Mouse (Mus musculus) forebrain, embryonic 10.5 days (tissue): ENCODE results near the gene Nat8f2. TPM values are rescaled to one million over a fixed set of nuclear protein-coding genes. Genes with fewer than 3 reads are reported as not detected.
"Not testable (repeated sequence)": the region's sequence is repeated elsewhere in the genome, so short reads cannot be mapped to it uniquely, and the experiment has no call there.

Experiments
- DNase-seq: peaks from one replicate; pipeline ENCODE4 v3.0.0-alpha.2; 2017; ENCODE audit warnings: low spot score; ENCODE audit errors: extremely low spot score
- H3K27ac ChIP-seq: fragments of 300-500 bp; sonication (generic); 2 replicates; pipeline ENCODE4 v1.5.1; 2016; ENCODE audit warnings: mild to moderate bottlenecking
- H3K27me3 ChIP-seq: fragments of 300-500 bp; sonication (generic); 2 replicates; pipeline ENCODE4 v1.6.1; 2016; ENCODE audit warnings: mild to moderate bottlenecking; ENCODE audit not compliant: poor library complexity, severe bottlenecking
- H3K36me3 ChIP-seq: fragments of 300-500 bp; sonication (generic); replicated peaks from 2 replicates; pipeline ENCODE4 v1.6.1; 2016; ENCODE audit warnings: mild to moderate bottlenecking, moderate library complexity
- H3K4me1 ChIP-seq: fragments of 300-500 bp; sonication (generic); 2 replicates; pipeline ENCODE4 v1.6.1; 2016
- H3K4me3 ChIP-seq: fragments of 300-500 bp; sonication (generic); 2 replicates; pipeline ENCODE4 v1.5.1; 2016; ENCODE audit warnings: mild to moderate bottlenecking, moderate library complexity
- H3K9me3 ChIP-seq: fragments of 300-500 bp; sonication (generic); 2 replicates; pipeline ENCODE4 v1.6.1; 2016; ENCODE audit warnings: mild to moderate bottlenecking, moderate library complexity
- WGBS: fragments of 180-500 bp; shearing (Covaris S2); methylation state at CpG from one replicate; pipeline ENCODE4 v1.1.7; 2016; 5-methylcytosine and 5-hydroxymethylcytosine counted together
- polyA plus RNA-seq: library from polyadenylated mRNA; unstranded; fragments of >200 nt; fragmentation: Nextera tagmentation; extraction: Ambion mirVana; gene quantifications from 2 replicates; pipeline ENCODE4 v1.2.1, GENCODE M21; 2016

The Nat8f2 gene
- polyA plus RNA-seq, 1 experiment from 2014 or later = not detected

DNA sequence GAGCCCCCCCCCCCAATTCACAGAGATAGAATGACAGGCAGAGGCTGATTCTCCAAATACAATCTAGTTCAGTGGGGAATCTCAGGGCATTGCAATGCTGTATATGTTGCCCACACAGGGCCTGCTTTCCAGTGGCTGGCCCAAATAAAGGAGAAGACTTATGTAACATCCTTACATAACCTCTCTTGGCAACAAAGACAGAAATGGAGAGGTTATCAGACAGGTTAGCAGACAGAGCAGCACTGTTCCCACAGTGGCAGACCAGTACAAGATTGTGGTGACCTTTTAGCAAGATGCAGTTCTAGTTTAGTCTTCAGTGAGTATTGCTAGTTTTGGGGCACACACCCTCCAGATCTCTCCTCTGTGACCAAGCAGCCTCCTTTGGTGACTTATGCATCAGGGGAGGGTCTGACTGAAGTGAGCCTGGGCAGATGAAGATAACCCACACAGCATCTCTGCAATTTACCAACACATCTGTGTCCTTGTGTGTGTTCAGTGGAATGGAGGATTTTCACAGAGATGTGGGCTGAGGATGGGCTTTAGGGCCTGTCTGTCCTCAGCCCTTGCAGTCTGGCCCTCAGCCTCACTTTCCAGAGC is 34.4 kb downstream of the Nat8f2 start:
- H3K27ac ChIP-seq, DNase-seq, H3K36me3 ChIP-seq, H3K4me3 ChIP-seq, H3K9me3 ChIP-seq, H3K27me3 ChIP-seq: not testable (repeated sequence)
- peaks cover 21% of the 10 kb centered on the region for H3K4me1 ChIP-seq

DNA sequence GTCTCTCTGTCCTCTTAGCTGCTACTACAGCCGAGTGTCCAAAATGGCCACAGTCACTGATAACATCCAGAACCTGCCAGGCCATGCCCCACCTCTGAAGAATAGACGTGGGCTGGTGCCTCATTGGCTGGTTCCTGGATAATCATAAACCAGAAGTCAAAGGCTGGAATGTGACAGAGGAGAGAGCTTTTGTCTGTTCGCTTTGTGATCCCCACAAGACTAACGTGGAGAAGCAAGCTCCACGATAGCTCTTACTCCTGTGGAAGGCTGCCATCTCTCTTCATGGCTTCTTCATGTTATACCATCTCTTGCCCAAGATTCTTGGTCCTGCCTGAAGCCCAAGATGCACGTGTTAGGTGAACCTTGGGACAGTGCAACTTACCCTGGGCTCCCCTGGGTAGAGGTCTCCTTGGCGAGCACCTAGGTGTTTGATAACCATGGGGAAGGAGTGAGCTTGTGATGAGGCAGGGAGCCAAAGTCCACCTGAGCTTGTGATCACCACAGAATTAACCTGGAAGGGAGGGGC is 37.1 kb downstream of the Nat8f2 start, which contains the start of gene Nat8:
Gene Nat8 (minus strand): TSS at position 287 of the 526 bp plus-strand sequence.
- 90% methylated on average over 7 of the region's 7 CpGs for WGBS
- Histone ChIP-seq H3K4me1 (no peaks in the 10 kb centered on the region), H3K9me3 (no peaks in the 10 kb centered on the region), H3K4me3 (no peak within 1 kb of the TSS), H3K27ac (no peak within 1 kb of the TSS), H3K27me3 (no peaks in the 10 kb centered on the region), H3K36me3 (no peaks in the 10 kb centered on the region)
- DNase-seq = no peak

DNA sequence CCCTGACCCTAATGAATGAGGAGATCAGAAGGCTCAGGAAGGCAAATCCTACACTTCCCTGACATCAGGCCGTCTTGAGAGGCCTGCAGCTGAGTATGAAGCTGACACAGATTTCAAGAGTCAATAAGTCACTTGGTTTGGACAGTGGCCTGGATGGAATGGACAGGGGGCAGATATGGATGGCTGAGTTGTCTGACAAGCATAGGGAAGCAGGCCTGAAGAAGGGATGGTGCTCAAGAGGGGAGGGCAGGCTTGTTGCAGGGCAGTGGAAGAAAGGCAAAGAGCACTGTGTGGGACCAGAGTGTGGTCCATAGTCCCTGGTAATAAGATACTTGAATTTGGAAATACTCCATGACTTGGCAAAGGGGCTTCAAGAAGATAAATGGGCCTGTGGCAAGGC is 39.5 kb downstream of the Nat8f2 start:
- Histone ChIP-seq H3K9me3 (no peaks in the 10 kb centered on the region), H3K4me1 (no peaks in the 10 kb centered on the region), H3K4me3 (no peak overlapping the region), H3K36me3 (no peaks in the 10 kb centered on the region), H3K27me3 (no peaks in the 10 kb centered on the region), H3K27ac (no peak overlapping the region)
- DNase-seq = no peak
- WGBS = 86% methylated on average over 1 of the region's 1 CpGs

DNA sequence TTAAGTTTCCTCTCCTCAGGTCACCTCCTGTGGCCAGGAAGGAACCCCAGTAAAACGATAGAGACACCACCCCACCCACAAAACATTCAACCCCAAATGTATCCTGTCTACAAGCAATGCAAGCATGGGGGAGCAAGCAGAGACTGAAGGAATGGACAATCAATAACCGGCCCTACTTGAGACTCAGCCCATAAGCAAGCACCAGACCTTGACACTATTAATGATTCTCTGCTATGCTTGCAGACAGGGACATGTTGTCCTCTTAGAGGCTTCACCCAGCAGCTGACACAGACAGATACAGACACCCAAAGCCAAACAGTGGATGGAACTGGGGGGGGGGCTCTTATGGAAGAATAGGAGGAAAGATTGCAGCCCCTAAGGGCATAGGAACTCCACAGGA is 43.1 kb downstream of the Nat8f2 start:
- H3K4me1 ChIP-seq = no peaks in the 10 kb centered on the region
- WGBS = 94% methylated on average over 2 of the region's 2 CpGs
- H3K9me3 ChIP-seq = no peaks in the 10 kb centered on the region
- no peak for DNase-seq
- no peak overlapping the region for H3K27ac ChIP-seq
- no peaks in the 10 kb centered on the region for H3K36me3 ChIP-seq
- no peak overlapping the region for H3K4me3 ChIP-seq
- H3K27me3 ChIP-seq = no peaks in the 10 kb centered on the region

GRCm38 (mm10) chr6:85823382-85824090 is 45.4 kb downstream of the Nat8f2 start:
- DNase-seq = no peak
- no peaks in the 10 kb centered on the region for H3K9me3 ChIP-seq
- no peak overlapping the region for H3K27ac ChIP-seq
- H3K27me3 ChIP-seq = no peaks in the 10 kb centered on the region
- no peak overlapping the region for H3K4me3 ChIP-seq
- 86% methylated on average over 1 of the region's 1 CpGs for whole genome bisulfite sequencing
- 0 out of 2 replicates have a peak, but pooled peaks cover under 1% of the 10 kb centered on the region for H3K4me1 ChIP-seq
- no peaks in the 10 kb centered on the region for H3K36me3 ChIP-seq

GRCm38 (mm10) chr6:85822286-85822685 is 46.7 kb downstream of the Nat8f2 start:
- no peak for DNase-seq
- Histone ChIP-seq H3K27me3 (no peaks in the 10 kb centered on the region), H3K4me3 (no peak overlapping the region), H3K36me3 (no peaks in the 10 kb centered on the region), H3K9me3 (no peaks in the 10 kb centered on the region), H3K27ac (no peak overlapping the region), H3K4me1 (0 out of 2 replicates have a peak, but pooled peaks cover 6% of the 10 kb centered on the region)
- 85% methylated on average over 4 of the region's 4 CpGs for WGBS

- no peak for DNase-seq
- no peaks in the 10 kb centered on the region for H3K9me3 ChIP-seq
- H3K27ac ChIP-seq = no peak within 1 kb of the TSS
- H3K4me3 ChIP-seq = no peak within 1 kb of the TSS
- 0 out of 2 replicates have a peak, but pooled peaks cover 6% of the 10 kb centered on the region for H3K4me1 ChIP-seq
- H3K27me3 ChIP-seq = no peaks in the 10 kb centered on the region
- WGBS = 92% methylated on average over 5 of the region's 5 CpGs
- H3K36me3 ChIP-seq = no peaks in the 10 kb centered on the region
Measured at GRCm38 (mm10) chr6:85820837-85821236, 48.1 kb downstream of the Nat8f2 start, which contains the start of the genes Nat8f6 and Nat8f5. Gene Nat8f6 (minus strand): TSS chr6:85820954. Gene Nat8f5 (minus strand): TSS chr6:85820972.

GRCm38 (mm10) chr6:85818338-85818737 is 50.6 kb downstream of the Nat8f2 start:
- Histone ChIP-seq H3K27me3 (no peaks in the 10 kb centered on the region), H3K4me3 (no peak overlapping the region), H3K27ac (no peak overlapping the region), H3K36me3 (no peaks in the 10 kb centered on the region), H3K4me1 (0 out of 2 replicates have a peak, but pooled peaks cover 6% of the 10 kb centered on the region), H3K9me3 (no peaks in the 10 kb centered on the region)
- WGBS = 24% methylated on average over 1 of the region's 1 CpGs
- DNase-seq = no peak

Other genes starting within 250 kb of the Nat8f2 start
- gene Nat8f7, start 156.0 kb downstream of the Nat8f2 start, polyA plus RNA-seq = not detected in 2 replicates
- 0.26 and 0.34 TPM in 2 replicates for gene Nat8f3, start 103.4 kb downstream of the Nat8f2 start, polyA plus RNA-seq
- not detected in 2 replicates for gene Nat8f6, start 48.2 kb downstream of the Nat8f2 start, polyA plus RNA-seq
- gene Nat8f5, start 48.2 kb downstream of the Nat8f2 start, polyA plus RNA-seq = not detected in 2 replicates
- gene Nat8, start 37.1 kb downstream of the Nat8f2 start, polyA plus RNA-seq = not detected in 2 replicates
- 6.2 and 6.7 TPM in 2 replicates for gene Nat8f4, start 35.7 kb upstream of the Nat8f2 start, polyA plus RNA-seq
- 33.8 and 37.1 TPM in 2 replicates for gene Tprkb, start 42.7 kb upstream of the Nat8f2 start, polyA plus RNA-seq
- 5.2 and 6.4 TPM in 2 replicates for gene Nat8f1, start 46.5 kb upstream of the Nat8f2 start, polyA plus RNA-seq
- 34.6 and 34.9 TPM in 2 replicates for gene Dusp11, start 92.5 kb upstream of the Nat8f2 start, polyA plus RNA-seq
- gene Figla, start 147.0 kb upstream of the Nat8f2 start, polyA plus RNA-seq = not detected in 2 replicates
- 30.7 and 36.5 TPM in 2 replicates for gene Add2, start 159.5 kb upstream of the Nat8f2 start, polyA plus RNA-seq